15 mouse cellular contexts compared by ENCODE assay signal in the genomic region with DNA sequence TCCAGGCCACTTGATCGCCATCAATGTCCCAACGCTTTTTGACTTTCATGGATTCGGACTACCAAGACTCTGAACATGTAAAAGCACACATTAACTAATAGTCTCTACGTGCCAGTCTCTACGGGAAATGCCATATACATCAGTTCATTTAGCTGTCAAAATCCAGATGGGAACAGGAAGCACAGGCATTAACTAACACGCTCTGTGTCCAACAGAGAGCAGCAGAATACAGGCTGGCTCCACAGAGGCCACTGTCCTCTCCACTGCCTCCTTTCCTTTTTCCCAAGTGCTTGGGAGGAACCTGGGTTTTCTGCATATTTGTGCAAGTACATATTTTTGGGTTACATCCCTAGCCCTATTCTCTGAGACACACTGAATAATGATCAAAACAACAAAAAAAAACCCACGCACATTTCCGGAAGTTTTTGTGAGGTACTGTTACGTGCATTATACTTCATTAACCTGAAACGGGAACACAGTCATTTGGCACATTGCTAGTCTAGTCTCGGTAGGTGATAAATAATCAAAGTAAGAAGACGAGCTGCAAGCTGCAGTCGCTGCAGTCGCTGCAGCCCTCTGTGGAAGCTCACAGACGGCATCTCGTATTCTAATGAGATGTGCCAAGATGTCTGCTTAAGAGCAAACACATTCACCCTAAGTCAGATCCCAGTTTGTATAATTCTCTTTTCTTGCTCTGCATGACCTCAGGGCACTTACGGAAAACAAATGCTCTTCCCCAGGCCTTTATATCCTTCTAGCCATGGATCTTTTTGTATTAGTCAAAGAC. TPM values are rescaled to one million over a fixed set of nuclear protein-coding genes. Genes with fewer than 3 reads are reported as not detected.
DNase-seq lines count a peak whose midpoint lies in the region; ATAC-seq and TF ChIP-seq lines count a peak whose summit lies in the region.
"Had no signal": no experiment of that assay in that cellular context is flagged by ENCODE, and none has a peak within 500 bp of the region (broad histone marks: within the 10 kb centered on the region; RNA-seq: fewer than 3 reads in every experiment).

No protein-coding gene starts in this region.

- H3K36me3 ChIP-seq in midbrain, embryonic 14.5 days (ENCODE audit: control insufficient read depth, insufficient read depth, low read length): no peaks in the 10 kb centered on the region
- H3K36me3 ChIP-seq in midbrain, embryonic 11.5 days (ENCODE audit: control insufficient read depth, insufficient read depth, low read length): no peaks in the 10 kb centered on the region
- H3K36me3 ChIP-seq in lung, embryonic 14.5 days (ENCODE audit: insufficient read depth): no peaks in the 10 kb centered on the region
- no peaks in the 10 kb centered on the region for H3K36me3 ChIP-seq in stomach, postnatal 0 days (ENCODE audit: control insufficient read depth, insufficient read depth, low read length)
- H3K36me3 ChIP-seq: hindbrain, embryonic 13.5 days; limb, embryonic 13.5 days; stomach, embryonic 15.5 days had no signal

- WGBS in midbrain, embryonic 14.5 days: 76% methylated on average over 17 of the region's 17 CpGs
- WGBS in midbrain, embryonic 11.5 days: 87% methylated on average over 17 of the region's 17 CpGs
- 59% methylated on average over 17 of the region's 17 CpGs for WGBS in lung, embryonic 14.5 days
- 64% methylated on average over 17 of the region's 17 CpGs for WGBS in stomach, postnatal 0 days

- intact Hi-C loops in heart, postnatal 36 days (cut with DNase I): no loop called here
- intact Hi-C loops in left cerebral cortex, postnatal 10 days (cut with DNase I): no loop called here

- H3K4me1 ChIP-seq in midbrain, embryonic 14.5 days (ENCODE audit: control insufficient read depth, insufficient read depth, low read length): no peaks in the 10 kb centered on the region
- no peaks in the 10 kb centered on the region for H3K4me1 ChIP-seq in midbrain, embryonic 11.5 days (ENCODE audit: control insufficient read depth, insufficient read depth, low read length)
- H3K4me1 ChIP-seq in lung, embryonic 14.5 days (ENCODE audit: insufficient read depth): no peaks in the 10 kb centered on the region
- no peaks in the 10 kb centered on the region for H3K4me1 ChIP-seq in stomach, postnatal 0 days (replicated peaks; ENCODE audit: control insufficient read depth, insufficient read depth)
- H3K4me1 ChIP-seq: limb, embryonic 13.5 days; stomach, embryonic 15.5 days had no signal

- no peaks in the 10 kb centered on the region for H3K9me3 ChIP-seq in midbrain, embryonic 14.5 days (ENCODE audit: control insufficient read depth, low read length)
- no peaks in the 10 kb centered on the region for H3K9me3 ChIP-seq in midbrain, embryonic 11.5 days (ENCODE audit: control insufficient read depth, low read length)
- H3K9me3 ChIP-seq in lung, embryonic 14.5 days (ENCODE audit: low read depth, low read length): no peaks in the 10 kb centered on the region
- no peaks in the 10 kb centered on the region for H3K9me3 ChIP-seq in stomach, postnatal 0 days (ENCODE audit: control insufficient read depth, low read length)
- H3K9me3 ChIP-seq: hindbrain, embryonic 13.5 days; limb, embryonic 13.5 days; stomach, embryonic 15.5 days had no signal

- H3K9ac ChIP-seq in midbrain, embryonic 14.5 days (replicated peaks; ENCODE audit: low read length): no peak overlapping the region
- no peak overlapping the region for H3K9ac ChIP-seq in midbrain, embryonic 11.5 days (ENCODE audit: low read length)
- no peak overlapping the region for H3K9ac ChIP-seq in lung, embryonic 14.5 days
- H3K9ac ChIP-seq in stomach, postnatal 0 days (ENCODE audit: low read length): no peak overlapping the region
- H3K9ac ChIP-seq: hindbrain, embryonic 13.5 days; limb, embryonic 13.5 days; stomach, embryonic 15.5 days had no signal

- TF ChIP-seq CTCF in lung, embryonic 14.5 days (IDR thresholded peaks at IDR 0.05; ENCODE audit: low read depth): peak; percentile 40
- peak; percentile 49 for TF ChIP-seq CTCF in stomach, postnatal 0 days (IDR thresholded peaks at IDR 0.05; ENCODE audit: low read depth)

- no peak overlapping the region for H3K27ac ChIP-seq in midbrain, embryonic 14.5 days (replicated peaks; ENCODE audit: low read depth, low read length)
- no peak overlapping the region for H3K27ac ChIP-seq in midbrain, embryonic 11.5 days (ENCODE audit: low read depth, low read length)
- no peak overlapping the region for H3K27ac ChIP-seq in lung, embryonic 14.5 days (ENCODE audit: low read depth)
- H3K27ac ChIP-seq in stomach, postnatal 0 days (replicated peaks): no peak overlapping the region
- H3K27ac ChIP-seq: hindbrain, embryonic 13.5 days; limb, embryonic 13.5 days; stomach, embryonic 15.5 days had no signal

- TF ChIP-seq EP300 in stomach, postnatal 0 days (optimal IDR thresholded peaks at IDR 0.05): no peak

- H3K4me3 ChIP-seq in midbrain, embryonic 14.5 days (replicated peaks; ENCODE audit: low read depth, low read length): no peak overlapping the region
- no peak overlapping the region for H3K4me3 ChIP-seq in midbrain, embryonic 11.5 days (ENCODE audit: low read depth, low read length)
- H3K4me3 ChIP-seq in lung, embryonic 14.5 days (ENCODE audit: low read depth, low read length): no peak overlapping the region
- H3K4me3 ChIP-seq in stomach, postnatal 0 days (ENCODE audit: low read depth, low read length): no peak overlapping the region
- H3K4me3 ChIP-seq: erythroblast, embryonic 14.5 days; hindbrain, embryonic 13.5 days; limb, embryonic 13.5 days; stomach, embryonic 15.5 days had no signal

- DNase-seq in heart, adult 11 months: peak; percentile 89
- no peak for DNase-seq in heart, adult 8-10 months (ENCODE audit: low spot score)
- DNase-seq in midbrain, embryonic 14.5 days: peak; percentile 22
- DNase-seq in midbrain, embryonic 11.5 days (ENCODE audit: low spot score, missing footprints): no peak
- peak; percentile 61 for DNase-seq in lung, embryonic 14.5 days
- DNase-seq in stomach, postnatal 0 days (ENCODE audit: low spot score): no peak
- no peak for DNase-seq in heart, postnatal 36 days
- DNase-seq in left cerebral cortex, postnatal 10 days (ENCODE audit: extremely low spot score in 1 of 2, low spot score in 2 of 2): no peak
- DNase-seq: cerebellum, adult 11 months; embryo, embryonic 11 days had no signal

- no peak overlapping the region for H3K4me2 ChIP-seq in midbrain, embryonic 14.5 days (ENCODE audit: low read length)
- no peak overlapping the region for H3K4me2 ChIP-seq in midbrain, embryonic 11.5 days
- no peak overlapping the region for H3K4me2 ChIP-seq in lung, embryonic 14.5 days
- H3K4me2 ChIP-seq in stomach, postnatal 0 days (replicated peaks; ENCODE audit: low read depth): no peak overlapping the region
- H3K4me2 ChIP-seq: hindbrain, embryonic 13.5 days; limb, embryonic 13.5 days; stomach, embryonic 15.5 days had no signal

- no peak for ATAC-seq in midbrain, embryonic 14.5 days (ENCODE audit: low FRiP score, low TSS enrichment)
- ATAC-seq in midbrain, embryonic 11.5 days (ENCODE audit: low FRiP score): no peak
- ATAC-seq in lung, embryonic 14.5 days (ENCODE audit: insufficient read depth): peak; percentile 66; the same call in 1 of the 2 replicates
- no peak for ATAC-seq in stomach, postnatal 0 days (ENCODE audit: low FRiP score, low TSS enrichment)
- ATAC-seq: CD4-positive, CD25-positive, alpha-beta regulatory T cell, adult 4 months had no signal

- no peaks in the 10 kb centered on the region for H3K27me3 ChIP-seq in midbrain, embryonic 14.5 days (ENCODE audit: control insufficient read depth, insufficient read depth, low read length)
- H3K27me3 ChIP-seq in midbrain, embryonic 11.5 days (ENCODE audit: control insufficient read depth, insufficient read depth, low read length): no peaks in the 10 kb centered on the region
- no peaks in the 10 kb centered on the region for H3K27me3 ChIP-seq in lung, embryonic 14.5 days (ENCODE audit: insufficient read depth, low read length)
- no peaks in the 10 kb centered on the region for H3K27me3 ChIP-seq in stomach, postnatal 0 days (ENCODE audit: control insufficient read depth, insufficient read depth, low read length)
- H3K27me3 ChIP-seq: hindbrain, embryonic 13.5 days; limb, embryonic 13.5 days; stomach, embryonic 15.5 days had no signal

RNA-seq across cellular contexts. Expression of a gene that starts 33.9 kb away (rescaled TPM):
- 10 to 100 TPM; 13.6 to 13.9 (median 13.8) TPM for total RNA-seq in heart, adult 8-10 months (2022)
- polyA plus RNA-seq in midbrain, embryonic 14.5 days (2014; fragmentation: Nextera tagmentation; extraction: Ambion mirVana): 12.4 and 14.3 TPM in 2 replicates
- 5.6 and 6.3 TPM in 2 replicates for polyA plus RNA-seq in midbrain, embryonic 11.5 days (2014; fragmentation: Nextera tagmentation; extraction: Ambion mirVana)
- polyA plus RNA-seq in lung, embryonic 14.5 days (2014; fragmentation: Nextera tagmentation; extraction: Ambion mirVana): 6.0 TPM in 2 replicates
- polyA plus RNA-seq in stomach, postnatal 0 days (2015; fragmentation: Nextera tagmentation; extraction: Ambion mirVana): 2.8 and 3.3 TPM in 2 replicates
- 10 to 100 TPM; 11.9 to 12.1 TPM for total RNA-seq in heart, postnatal 36 days (2021)
- 10 to 100 TPM; 91.6 to 96.0 TPM for total RNA-seq in left cerebral cortex, postnatal 10 days (2021)

Comparison
In these comparisons a context has a peak if more than half of its experiments do, and no peak if none do; other contexts are left out.
1. DNase-seq: peak in heart, adult 11 months (single experiment), midbrain, embryonic 14.5 days (single experiment) and lung, embryonic 14.5 days (single experiment); none in heart, adult 8-10 months (single experiment), midbrain, embryonic 11.5 days (single experiment), stomach, postnatal 0 days (single experiment), heart, postnatal 36 days (0 of 2) and left cerebral cortex, postnatal 10 days (0 of 2).